Mouse (Mus musculus) right cerebral cortex, adult 18-20 months (tissue): ENCODE measurements around the gene Grb14.
A peak's percentile ranks its signal among the peaks of the same experiment; 100 is the strongest.

ENCODE experiments used
- DNase-seq: peaks from one replicate; pipeline ENCODE4 v3.0.0; 2022; ENCODE audit warnings: mixed read lengths

The Grb14 gene

GRCm38 (mm10) chr2:64973819-64974441 is 50.9 kb downstream of the Grb14 start:
- no peak for DNase-seq

GRCm38 (mm10) chr2:64973125-64973524 is 51.7 kb downstream of the Grb14 start:
- no peak for DNase-seq

GRCm38 (mm10) chr2:64971828-64972227 is 53.0 kb downstream of the Grb14 start:
- no peak for DNase-seq

DNA sequence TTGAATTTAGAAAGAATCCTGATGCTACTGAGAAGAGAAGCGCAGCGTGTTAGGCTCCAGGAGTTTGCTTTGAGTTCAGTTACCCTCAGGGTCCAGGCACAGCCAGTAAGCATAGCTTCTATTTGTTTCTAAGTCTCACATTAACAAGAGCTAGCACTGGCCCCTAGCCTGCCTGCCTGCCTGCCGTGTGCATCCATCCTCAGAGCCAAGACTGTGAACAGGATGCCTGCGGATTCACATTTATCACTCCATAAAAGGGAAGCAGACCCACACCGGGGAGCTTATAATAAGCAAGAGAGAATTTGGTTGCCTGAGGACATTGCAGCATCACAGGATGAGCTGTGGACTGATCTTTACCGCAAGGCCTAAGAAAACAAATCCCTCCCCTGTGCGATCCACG is 53.8 kb downstream of the Grb14 start:
- DNase-seq, result no peak

DNA sequence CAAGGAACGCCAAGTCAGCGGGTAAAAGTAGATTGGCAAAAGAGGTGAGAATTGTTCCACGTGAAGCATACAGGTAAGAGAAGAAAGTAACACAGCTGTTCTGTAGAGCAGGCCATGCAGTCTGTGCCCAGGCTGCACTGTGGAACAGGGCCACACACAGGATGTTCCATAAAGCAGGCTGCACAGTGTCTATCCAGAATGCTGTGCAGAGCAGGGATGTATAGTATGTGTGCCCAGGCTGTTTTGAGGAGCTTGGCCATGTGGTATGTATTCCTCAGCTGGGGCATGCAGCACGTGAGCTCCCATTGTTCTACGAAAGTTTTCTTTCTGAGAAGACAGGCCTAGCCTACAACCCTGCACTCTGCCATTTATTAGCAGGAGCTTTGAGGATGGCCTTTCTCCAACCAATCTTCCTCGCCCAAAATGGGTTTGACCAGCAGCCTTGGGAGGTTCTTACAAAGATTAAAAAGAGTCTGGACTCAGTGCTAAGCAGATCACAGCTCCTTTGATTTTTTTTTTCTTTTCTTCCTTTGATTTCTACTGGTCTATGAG is 57.8 kb downstream of the Grb14 start:
- DNase-seq, result no peak

GRCm38 (mm10) chr2:64966323-64966722 is 58.5 kb downstream of the Grb14 start:
- DNase-seq, result no peak

DNA sequence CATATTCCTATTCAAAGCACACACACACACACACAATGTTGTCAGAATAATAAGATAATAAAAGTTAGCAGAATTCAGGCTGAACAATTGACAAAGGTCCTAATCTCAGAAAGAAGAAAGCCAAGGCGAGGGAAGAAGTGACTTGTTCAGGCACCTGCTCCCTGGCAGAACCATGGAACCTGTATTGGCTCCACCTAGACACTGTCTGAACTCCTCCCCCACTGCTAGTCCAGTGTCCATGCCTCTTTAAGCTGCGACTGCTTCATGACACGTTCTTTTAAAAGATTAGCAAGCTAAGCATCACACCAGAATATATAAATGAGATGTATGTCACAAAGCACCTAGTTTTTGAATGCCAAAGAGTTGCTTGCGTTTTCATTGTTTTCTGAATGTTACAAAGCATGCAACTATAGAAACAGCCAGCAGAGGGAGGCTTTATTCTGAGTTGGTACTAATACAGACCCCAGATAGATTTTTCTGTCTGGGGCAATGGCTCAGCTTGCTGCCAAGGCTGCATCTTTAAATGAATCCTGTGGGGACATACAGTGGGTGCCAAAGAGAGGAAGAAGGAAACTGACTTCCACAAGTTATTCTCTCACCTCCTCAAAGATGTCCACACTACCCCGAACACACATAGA is 59.4 kb downstream of the Grb14 start:
- peak; percentile 31 for DNase-seq

GRCm38 (mm10) chr2:64962196-64962595 is 62.6 kb downstream of the Grb14 start:
- DNase-seq, result no peak

DNA sequence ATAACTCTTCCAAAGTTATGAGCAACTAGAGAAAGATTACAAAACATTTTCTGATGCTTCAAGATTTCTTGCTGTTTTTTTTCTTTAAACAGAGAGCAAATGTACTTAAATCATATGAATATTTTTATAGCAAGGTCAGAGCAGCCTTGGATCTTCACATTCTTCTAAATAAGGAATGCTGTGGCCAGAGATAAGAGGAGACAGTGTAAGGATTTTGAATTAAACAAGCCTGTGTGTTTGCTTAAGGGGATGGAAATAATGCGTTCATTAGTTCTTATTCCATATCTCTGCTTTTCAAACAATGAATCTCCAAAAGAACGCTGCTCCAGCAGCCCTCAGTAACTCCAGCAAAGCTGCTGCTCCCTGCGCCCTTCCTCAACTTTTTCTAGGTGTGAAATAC is 63.4 kb downstream of the Grb14 start:
- no peak for DNase-seq

DNA sequence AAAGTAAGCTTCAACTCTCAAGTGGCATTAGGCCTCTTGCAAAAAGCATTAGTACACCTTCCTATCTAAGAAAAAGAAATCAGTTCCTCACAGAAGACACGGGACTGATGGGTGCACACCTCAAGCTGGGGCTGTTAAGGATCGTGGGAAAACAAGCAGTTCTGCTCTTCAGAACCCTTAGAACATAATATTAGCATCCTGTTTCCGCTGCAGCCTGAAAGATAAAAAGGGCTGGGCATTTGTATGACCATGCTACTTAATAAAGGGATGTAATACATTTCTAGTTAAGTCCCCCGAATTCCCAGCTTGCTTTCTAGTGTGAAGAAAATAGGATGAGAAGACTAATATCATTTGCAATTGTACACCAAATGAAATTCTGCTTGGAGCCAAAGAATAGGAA is 65.1 kb downstream of the Grb14 start:
- DNase-seq, result no peak

DNA sequence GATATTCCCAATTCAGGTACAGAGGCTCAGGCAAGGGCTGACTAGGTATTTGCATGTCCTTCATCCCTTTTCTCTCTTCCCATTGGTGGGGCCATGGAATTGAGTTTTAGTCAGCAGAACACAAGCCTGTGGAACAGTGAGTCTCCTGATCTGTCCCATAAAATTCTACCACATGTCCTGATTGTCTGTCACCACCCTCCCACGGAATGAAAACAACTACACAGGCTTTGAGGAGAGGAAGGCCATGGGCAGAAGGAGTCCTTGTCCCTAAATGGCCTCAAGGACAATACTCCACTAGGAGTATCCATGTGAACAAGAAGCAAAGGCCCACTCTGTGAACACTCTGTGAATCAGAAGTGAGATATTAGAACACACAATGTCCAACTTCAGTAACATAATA is 69.3 kb downstream of the Grb14 start:
- DNase-seq, result no peak

- no peak for DNase-seq
Measured at GRCm38 (mm10) chr2:64949210-64949609, 75.6 kb downstream of the Grb14 start.

DNA sequence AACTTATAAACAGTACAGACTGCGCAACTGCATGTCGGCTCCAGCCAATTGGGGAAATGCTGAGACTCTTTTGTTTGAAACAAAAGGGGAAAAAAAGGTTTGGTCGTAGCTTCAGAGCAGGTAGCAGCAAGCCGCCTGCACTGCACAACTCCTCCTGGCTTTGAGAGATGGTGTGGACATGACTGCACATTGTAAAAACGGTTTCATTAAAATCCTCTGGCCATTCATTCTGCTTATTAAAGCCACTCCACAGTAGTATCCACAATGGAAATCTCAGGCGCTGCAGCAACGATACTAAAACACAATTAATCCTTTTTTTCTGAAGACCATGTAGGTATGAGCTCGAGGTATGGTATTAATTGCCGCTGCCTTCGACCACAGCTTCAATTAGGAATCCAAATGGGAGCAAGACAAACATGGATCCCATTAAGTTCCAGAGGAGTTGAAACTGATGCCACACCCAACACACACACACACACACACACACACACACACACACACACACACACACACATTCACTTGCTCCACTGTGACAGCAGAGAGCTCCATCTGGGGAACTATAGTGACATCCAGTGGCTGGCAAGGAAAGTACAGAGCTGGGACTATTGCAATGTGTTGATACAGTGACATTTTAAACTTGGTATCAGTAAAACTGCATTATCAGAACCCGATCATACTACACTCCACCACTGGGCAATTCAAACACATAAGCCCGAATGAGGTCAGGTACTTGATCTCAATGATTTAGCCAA is 76.2 kb downstream of the Grb14 start:
- DNase-seq, result peak; percentile 56

- no peak for DNase-seq
Measured at GRCm38 (mm10) chr2:64947484-64947883, 77.3 kb downstream of the Grb14 start.

DNA sequence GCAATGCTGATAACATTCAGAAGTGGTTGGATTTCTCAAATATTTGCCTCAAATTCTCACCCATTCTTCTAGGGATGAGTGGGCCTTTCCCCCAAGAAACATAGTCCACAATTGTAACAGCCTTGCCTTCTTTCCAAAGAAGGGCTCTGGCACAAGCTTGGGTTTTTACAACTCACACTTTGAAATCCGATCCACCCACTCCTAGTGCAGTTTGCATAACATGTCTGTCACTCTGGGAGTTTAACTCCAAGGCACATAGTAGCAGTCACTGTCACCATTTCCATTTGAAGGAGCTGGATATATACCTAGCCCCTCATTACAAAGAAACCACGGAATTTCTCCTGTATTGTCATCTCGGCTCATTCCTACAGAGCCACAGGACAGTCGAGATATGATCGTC is 103.9 kb downstream of the Grb14 start:
- DNase-seq, result peak; percentile 20

- peak; percentile 53 for DNase-seq
Measured at GRCm38 (mm10) chr2:64915448-64915847, 109.3 kb downstream of the Grb14 start.

DNA sequence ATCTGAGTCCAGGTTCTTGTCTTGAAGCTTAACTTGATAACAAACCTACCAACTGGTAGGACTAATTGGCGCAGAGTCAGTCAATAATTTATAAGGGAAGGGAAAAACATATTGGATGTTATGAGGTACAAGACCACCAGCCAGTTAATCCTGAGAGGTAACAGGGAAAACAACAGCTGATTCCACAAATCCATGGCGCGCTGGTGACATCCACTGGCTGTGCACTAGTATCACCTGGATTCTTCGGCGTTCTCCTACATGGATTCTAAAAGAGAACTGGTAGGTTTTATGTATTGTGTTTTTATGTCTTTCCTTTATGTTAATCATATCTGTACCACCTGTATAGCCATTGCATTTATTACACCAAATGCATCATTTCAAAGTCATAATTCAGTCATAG is 119.9 kb downstream of the Grb14 start:
- no peak for DNase-seq

- DNase-seq, result no peak
Measured at GRCm38 (mm10) chr2:64897844-64898243, 126.9 kb downstream of the Grb14 start.

DNA sequence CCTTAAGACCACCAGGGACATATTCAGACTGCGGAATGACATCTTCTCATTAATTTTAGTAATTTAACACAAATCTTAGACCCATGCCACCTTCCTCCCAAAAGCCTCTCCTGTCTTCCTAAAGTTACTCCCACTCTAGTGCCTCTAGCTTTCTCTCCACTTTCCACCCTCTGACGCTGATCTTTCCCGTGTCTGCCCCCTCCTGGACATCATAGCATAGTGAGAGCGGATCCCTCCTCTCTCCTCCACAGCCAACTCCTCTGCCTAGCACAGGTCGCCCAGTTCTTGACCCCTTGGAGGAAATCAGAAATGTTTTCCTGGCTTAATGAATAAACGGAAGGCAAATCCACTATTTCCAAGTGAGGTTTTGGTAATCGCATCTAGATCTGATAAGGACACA is 131.6 kb downstream of the Grb14 start:
- DNase-seq, result no peak

DNA sequence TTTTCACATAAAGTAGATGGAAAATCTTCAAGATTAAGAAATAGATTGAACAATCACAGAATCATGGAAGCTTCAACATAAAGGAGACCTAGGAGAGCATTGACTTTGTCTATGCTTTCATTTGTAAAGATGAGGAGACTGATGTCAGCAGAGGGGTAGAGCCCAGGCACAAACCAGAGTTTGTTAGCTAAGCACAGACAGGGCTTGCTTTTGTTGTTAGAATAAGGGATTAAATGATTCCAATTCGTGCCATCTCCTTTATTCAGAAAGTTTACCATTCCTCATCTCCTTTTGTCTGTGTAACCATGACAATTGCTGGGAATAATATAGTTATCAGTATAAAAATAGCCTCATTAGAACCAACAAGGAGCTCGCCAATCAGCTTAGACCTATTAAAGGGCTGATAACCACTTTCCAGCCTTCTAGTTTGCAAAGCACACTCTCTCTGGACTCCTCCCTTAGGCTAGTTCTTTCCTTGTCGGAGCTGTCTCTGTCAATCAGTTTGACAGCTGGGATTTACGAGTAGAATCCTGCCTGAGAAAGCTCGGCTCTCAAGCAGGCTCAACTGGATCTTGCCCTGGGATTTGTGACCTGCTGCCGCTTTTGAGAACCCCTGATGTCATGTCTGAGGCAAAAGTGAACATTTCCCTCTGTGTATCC is 137.6 kb downstream of the Grb14 start:
- no peak for DNase-seq

- no peak for DNase-seq
Measured at GRCm38 (mm10) chr2:64885696-64886095, 139.1 kb downstream of the Grb14 start.

GRCm38 (mm10) chr2:64878275-64878674 is 146.5 kb downstream of the Grb14 start:
- DNase-seq, result no peak
